Mouse (Mus musculus): Measurements from ENCODE around the gene Plk5. TPM values are rescaled to one million over a fixed set of nuclear protein-coding genes. Genes with fewer than 3 reads are reported as not detected.
A peak's percentile ranks its signal among the peaks of the same experiment; 100 is the strongest.

The Plk5 gene
- polyA plus RNA-seq, 1 experiment from 2014 or later: 0.71 TPM

GRCm38 (mm10) chr10:80387522-80387959 is 31.3 kb downstream of the Plk5 start, which contains the start of gene Mex3d:
Gene Mex3d, minus strand, starts transcription at chr10:80387659.
- Histone ChIP-seq H3K27ac (peak within 1 kb of the TSS; percentile 95), H3K27me3 (ENCODE audit: poor library complexity, severe bottlenecking) (no peaks in the 10 kb centered on the region), H3K4me1 (peaks cover 53% of the 10 kb centered on the region), H3K36me3 (replicated peaks) (peaks cover 62% of the 10 kb centered on the region), H3K4me3 (peak within 1 kb of the TSS; percentile 95), H3K9me3 (no peaks in the 10 kb centered on the region)
- 2% methylated on average over 50 of the region's 61 CpGs for WGBS
- DNase-seq (ENCODE audit: extremely low spot score, low spot score): peak; percentile 88

DNA sequence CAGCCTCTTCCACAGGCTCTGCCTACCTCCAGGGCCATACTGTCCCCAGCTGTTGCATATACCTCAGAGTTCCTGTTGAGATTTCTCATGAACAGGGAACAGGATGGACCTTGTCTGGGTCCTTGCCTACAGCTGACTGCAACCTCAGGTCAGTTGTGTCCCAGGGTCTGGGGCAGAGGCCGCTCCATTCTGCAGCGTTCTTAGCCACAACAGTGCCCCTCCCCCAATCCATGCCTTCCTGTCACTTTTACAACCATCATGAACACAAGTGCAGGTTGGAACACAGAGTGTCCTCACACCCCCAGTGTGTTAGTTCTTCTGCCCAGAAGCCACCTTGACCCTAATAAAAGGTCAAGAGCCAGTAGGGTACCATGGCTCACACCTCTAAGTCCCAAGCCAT is 32.5 kb downstream of the Plk5 start:
- peak overlapping the region; percentile 95 for H3K4me3 ChIP-seq
- 33% methylated on average over 2 of the region's 2 CpGs for WGBS
- DNase-seq (ENCODE audit: extremely low spot score, low spot score): no peak
- no peaks in the 10 kb centered on the region for H3K27me3 ChIP-seq (ENCODE audit: poor library complexity, severe bottlenecking)
- H3K27ac ChIP-seq: peak overlapping the region; percentile 95; the same call in 1 of the 2 replicates
- peaks cover 62% of the 10 kb centered on the region for H3K36me3 ChIP-seq (replicated peaks)
- peaks cover 46% of the 10 kb centered on the region for H3K4me1 ChIP-seq
- H3K9me3 ChIP-seq: no peaks in the 10 kb centered on the region

DNA sequence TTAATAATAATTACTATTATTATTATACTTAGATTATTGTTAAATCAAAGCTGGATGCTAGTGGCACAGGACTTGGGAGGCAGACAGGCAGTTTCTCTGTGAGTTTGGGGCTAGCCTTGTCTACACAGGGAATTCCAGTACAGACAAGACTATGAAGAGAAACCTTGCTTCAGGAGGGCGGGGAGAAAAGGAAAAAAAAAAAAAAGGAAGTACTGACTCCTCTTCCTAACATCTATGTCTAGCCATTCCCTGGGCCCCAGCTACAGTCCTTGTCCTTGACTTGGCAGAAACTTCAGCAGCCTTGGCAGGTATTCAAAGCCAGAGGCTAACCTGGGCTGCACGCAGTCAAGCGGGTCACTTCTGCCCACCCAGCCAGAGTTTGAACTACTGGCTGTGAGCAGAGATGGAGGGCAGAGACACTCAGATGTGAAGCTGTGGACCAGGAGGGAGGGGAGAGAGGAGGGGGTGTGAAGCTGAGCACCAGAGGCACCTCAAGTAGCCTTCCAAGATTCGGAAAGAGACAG is 33.0 kb downstream of the Plk5 start:
- Histone ChIP-seq H3K4me3 (peak overlapping the region; percentile 95; the same call in 1 of the 2 replicates), H3K4me1 (peaks cover 41% of the 10 kb centered on the region), H3K9me3 (no peaks in the 10 kb centered on the region), H3K27me3 (ENCODE audit: poor library complexity, severe bottlenecking) (no peaks in the 10 kb centered on the region), H3K36me3 (replicated peaks) (peaks cover 62% of the 10 kb centered on the region), H3K27ac (no peak overlapping the region)
- 82% methylated on average over 4 of the region's 4 CpGs for WGBS
- no peak for DNase-seq (ENCODE audit: extremely low spot score, low spot score)

GRCm38 (mm10) chr10:80390697-80391096 is 34.4 kb downstream of the Plk5 start:
- no peak for DNase-seq (ENCODE audit: extremely low spot score, low spot score)
- peaks cover 64% of the 10 kb centered on the region for H3K36me3 ChIP-seq (replicated peaks)
- no peak overlapping the region for H3K27ac ChIP-seq
- peaks cover 29% of the 10 kb centered on the region for H3K4me1 ChIP-seq
- H3K9me3 ChIP-seq: no peaks in the 10 kb centered on the region
- WGBS: 93% methylated on average over 9 of the region's 9 CpGs
- H3K4me3 ChIP-seq: no peak overlapping the region
- no peaks in the 10 kb centered on the region for H3K27me3 ChIP-seq (ENCODE audit: poor library complexity, severe bottlenecking)

DNA sequence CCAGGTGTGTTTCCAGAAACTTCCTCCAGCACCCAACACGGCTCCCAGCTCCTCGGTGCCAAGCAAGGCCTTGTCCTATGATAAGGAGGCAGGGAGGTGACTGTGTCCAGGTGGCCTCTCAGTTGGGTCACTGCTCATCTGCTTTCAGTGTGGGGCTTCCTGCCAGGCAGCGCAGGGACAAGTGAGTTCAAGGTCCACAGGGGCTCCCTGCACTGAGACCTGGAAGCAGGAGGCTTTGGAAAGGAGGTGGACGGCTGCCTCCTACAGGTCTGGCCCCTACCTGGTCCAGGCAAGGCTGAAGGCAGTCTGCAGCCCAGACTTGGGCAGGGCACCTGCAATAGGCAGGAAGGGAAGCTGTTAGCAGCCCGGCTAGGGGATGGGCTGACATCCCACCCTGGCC is 36.4 kb downstream of the Plk5 start:
- 95% methylated on average over 5 of the region's 5 CpGs for WGBS
- no peak overlapping the region for H3K4me3 ChIP-seq
- H3K9me3 ChIP-seq: no peaks in the 10 kb centered on the region
- no peak for DNase-seq (ENCODE audit: extremely low spot score, low spot score)
- no peak overlapping the region for H3K27ac ChIP-seq
- peaks cover 84% of the 10 kb centered on the region for H3K36me3 ChIP-seq (replicated peaks)
- H3K4me1 ChIP-seq: peaks cover 32% of the 10 kb centered on the region
- H3K27me3 ChIP-seq (ENCODE audit: poor library complexity, severe bottlenecking): no peaks in the 10 kb centered on the region

DNA sequence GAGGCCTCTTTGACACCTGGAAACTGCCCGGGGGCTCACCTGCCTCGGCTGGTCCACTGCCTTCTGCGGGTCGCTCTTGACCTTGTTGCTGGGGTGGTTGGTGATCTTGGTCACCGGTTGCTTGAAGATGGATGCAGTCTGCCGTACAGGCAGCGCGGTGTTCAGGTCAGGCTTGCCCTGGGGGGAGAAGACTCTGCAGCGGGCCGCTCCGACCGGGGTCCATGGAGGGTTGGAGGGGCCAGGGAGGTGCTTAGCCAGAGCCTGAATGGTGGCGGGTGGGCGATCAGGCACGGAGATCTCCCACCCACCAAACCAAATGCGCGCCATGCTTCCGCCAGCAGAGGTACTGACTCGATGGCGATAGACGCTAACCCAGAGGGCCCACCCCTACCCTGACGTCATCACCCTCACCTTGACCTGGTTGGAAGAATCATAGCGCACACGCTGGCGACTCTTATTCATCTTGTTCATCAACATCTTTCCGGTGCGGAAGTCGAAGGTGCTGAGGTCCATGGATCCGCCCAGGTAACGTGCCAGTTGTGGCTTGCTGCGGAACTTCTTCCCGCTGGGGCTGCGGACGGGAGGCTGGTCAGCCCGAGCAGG is 38.9 kb downstream of the Plk5 start:
- 0 out of 2 replicates have a peak overlapping the region, but pooled peaks have one; percentile 9 for H3K4me3 ChIP-seq
- no peaks in the 10 kb centered on the region for H3K9me3 ChIP-seq
- whole genome bisulfite sequencing: 97% methylated on average over 35 of the region's 35 CpGs
- DNase-seq (ENCODE audit: extremely low spot score, low spot score): no peak
- peaks cover 75% of the 10 kb centered on the region for H3K36me3 ChIP-seq (replicated peaks)
- H3K4me1 ChIP-seq: peaks cover 34% of the 10 kb centered on the region
- H3K27me3 ChIP-seq (ENCODE audit: poor library complexity, severe bottlenecking): no peaks in the 10 kb centered on the region
- H3K27ac ChIP-seq: no peak overlapping the region

DNA sequence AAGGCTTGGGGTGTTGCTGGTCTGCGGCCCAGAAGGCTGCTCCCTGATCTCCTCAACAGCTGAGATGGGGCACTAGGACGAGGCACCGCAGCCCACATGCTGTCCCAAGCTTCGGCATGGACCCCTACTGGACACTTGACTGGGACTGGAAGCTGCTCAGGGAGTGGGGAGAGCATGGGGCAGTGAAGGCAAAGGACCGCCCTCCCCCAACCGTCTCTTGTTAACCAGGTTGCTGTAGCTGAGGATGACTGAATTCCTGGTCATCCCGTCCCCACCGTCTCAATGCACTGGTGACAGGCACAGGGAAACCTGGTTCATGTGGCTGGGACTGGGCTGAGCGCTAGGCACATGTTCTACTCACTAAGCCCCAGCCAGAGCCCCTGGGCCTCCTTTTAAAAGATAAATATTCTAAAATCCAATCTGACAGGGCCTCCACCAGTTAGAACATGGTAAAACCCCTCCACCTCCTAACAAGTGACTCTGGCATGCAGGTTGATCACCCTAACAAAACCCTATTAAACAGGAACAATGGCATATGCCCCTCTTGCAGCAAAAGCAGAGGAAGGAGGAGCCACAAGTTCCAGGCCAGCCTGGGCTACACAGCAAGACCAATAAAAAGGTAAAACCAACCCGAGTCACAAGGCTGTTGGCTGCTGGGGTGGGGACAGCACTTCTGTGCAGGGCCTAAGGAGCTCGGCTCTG is 40.7 kb downstream of the Plk5 start:
- WGBS: 89% methylated on average over 11 of the region's 11 CpGs
- no peak for DNase-seq (ENCODE audit: extremely low spot score, low spot score)

GRCm38 (mm10) chr10:80397524-80398173 is 41.4 kb downstream of the Plk5 start:
- H3K27ac ChIP-seq: peak overlapping the region; percentile 99
- H3K36me3 ChIP-seq (replicated peaks): peaks cover 71% of the 10 kb centered on the region
- peak overlapping the region; percentile 78 for H3K4me3 ChIP-seq
- no peaks in the 10 kb centered on the region for H3K9me3 ChIP-seq
- H3K27me3 ChIP-seq (ENCODE audit: poor library complexity, severe bottlenecking): no peaks in the 10 kb centered on the region
- 64% methylated on average over 8 of the region's 8 CpGs for WGBS
- no peak for DNase-seq (ENCODE audit: extremely low spot score, low spot score)
- H3K4me1 ChIP-seq: peaks cover 44% of the 10 kb centered on the region

More for the DNA sequence above, 40.7 kb downstream of the Plk5 start:
- Histone ChIP-seq H3K36me3 (replicated peaks) (peaks cover 71% of the 10 kb centered on the region), H3K4me3 (peak overlapping the region; percentile 78), H3K27me3 (ENCODE audit: poor library complexity, severe bottlenecking) (no peaks in the 10 kb centered on the region), H3K9me3 (no peaks in the 10 kb centered on the region), H3K27ac (peak overlapping the region; percentile 99), H3K4me1 (peaks cover 46% of the 10 kb centered on the region)

DNA sequence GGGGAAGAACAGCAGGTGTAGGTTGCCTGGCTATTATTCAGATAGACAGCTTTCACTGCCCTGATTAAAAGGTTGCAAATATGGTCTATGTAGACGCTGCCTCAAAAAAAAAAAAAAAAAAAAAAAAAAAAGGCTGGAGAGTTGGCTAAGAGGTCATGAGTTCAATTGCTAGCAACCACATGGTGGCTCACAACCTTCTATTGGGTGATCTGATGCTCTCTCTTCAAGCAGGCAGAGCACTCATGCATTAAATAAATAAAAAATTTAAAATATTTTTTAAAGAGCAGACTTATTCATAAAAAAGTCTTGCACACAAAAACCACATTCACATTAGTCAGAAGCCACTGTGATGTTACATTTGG is 41.9 kb downstream of the Plk5 start:
- peak overlapping the region; percentile 78 for H3K4me3 ChIP-seq
- H3K27me3 ChIP-seq (ENCODE audit: poor library complexity, severe bottlenecking): no peaks in the 10 kb centered on the region
- H3K9me3 ChIP-seq: no peaks in the 10 kb centered on the region
- DNase-seq (ENCODE audit: extremely low spot score, low spot score): no peak
- peaks cover 71% of the 10 kb centered on the region for H3K36me3 ChIP-seq (replicated peaks)
- peak overlapping the region; percentile 99 for H3K27ac ChIP-seq
- 0% methylated on average over 1 of the region's 1 CpGs for WGBS
- H3K4me1 ChIP-seq: peaks cover 43% of the 10 kb centered on the region

DNA sequence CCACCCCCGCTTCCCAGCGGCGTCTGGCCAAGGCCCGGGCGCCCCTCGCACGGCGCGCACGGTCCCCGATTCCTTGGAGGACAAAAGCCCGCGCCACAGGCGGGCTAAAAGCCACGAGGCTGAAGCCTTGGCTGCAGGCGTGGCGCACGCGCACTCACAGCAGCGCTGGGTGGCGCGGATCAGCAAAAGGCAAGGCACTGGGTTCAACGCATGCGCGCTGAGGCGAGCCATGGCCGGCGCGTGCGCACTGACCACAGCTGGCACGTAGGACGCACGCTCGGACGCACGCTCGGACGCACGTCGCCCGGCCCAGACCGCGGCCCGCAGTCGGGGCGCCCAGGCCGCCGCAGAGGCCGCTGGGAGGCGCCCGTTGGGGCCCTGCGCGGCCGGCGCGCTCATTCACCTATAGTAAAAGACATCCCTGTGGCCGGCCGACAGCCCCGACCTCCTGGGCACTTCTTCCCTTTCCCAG is 42.5 kb downstream of the Plk5 start:
- H3K27me3 ChIP-seq (ENCODE audit: poor library complexity, severe bottlenecking): no peaks in the 10 kb centered on the region
- under 1% methylated on average over 58 of the region's 59 CpGs for WGBS
- peak overlapping the region; percentile 78 for H3K4me3 ChIP-seq
- H3K27ac ChIP-seq: peak overlapping the region; percentile 99
- peaks cover 43% of the 10 kb centered on the region for H3K4me1 ChIP-seq
- H3K36me3 ChIP-seq (replicated peaks): peaks cover 71% of the 10 kb centered on the region
- H3K9me3 ChIP-seq: peaks cover 4% of the 10 kb centered on the region; the same call in 1 of the 2 replicates
- DNase-seq (ENCODE audit: extremely low spot score, low spot score): peak; percentile 99

DNA sequence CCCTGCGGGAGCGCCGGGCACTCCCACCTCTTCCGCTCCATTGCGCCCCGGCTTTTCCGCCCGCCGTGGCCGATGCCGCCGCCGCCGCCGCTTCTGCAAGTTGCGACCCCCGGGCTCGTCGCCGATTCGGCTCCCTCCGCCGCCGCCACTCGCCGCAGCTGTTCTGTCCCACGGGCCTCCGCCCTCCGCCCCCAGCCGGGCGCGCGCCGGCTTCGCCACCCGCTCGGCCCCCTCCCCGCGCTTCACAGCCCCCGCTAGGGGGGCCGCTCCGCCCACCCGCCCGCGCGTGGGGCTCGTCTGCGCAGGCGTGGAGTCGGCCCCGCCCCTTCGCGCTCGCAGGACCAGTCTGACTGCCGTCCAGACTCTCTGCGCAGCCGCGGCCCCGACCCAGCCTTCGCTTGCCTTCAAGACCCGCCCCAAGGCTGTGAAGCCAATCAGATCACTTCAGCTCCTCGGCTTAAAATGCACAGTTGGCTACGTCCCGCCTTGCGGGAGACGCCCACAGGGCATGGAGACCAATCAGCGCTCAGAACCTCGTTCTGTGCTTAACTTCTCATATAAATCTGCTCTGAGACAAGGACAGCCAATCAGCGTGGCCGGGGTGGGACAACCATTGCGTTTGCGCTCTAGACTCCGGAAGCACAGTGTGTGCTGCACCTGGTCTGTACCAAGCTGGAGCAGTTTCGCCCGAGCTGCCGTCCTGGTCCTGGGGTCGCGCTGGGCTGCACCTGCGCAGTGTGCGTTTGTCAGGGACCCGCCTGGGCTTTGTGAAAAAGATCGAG is 43.1 kb downstream of the Plk5 start, which contains the start of gene Mbd3:
TSS of gene Mbd3 (minus strand) at position 360 of the 782 bp plus-strand sequence.
- H3K27ac ChIP-seq: peak within 1 kb of the TSS; percentile 99
- peak; percentile 99 for DNase-seq (ENCODE audit: extremely low spot score, low spot score)
- H3K9me3 ChIP-seq: peaks cover 4% of the 10 kb centered on the region; the same call in 1 of the 2 replicates
- H3K27me3 ChIP-seq (ENCODE audit: poor library complexity, severe bottlenecking): no peaks in the 10 kb centered on the region
- peak within 1 kb of the TSS; percentile 78 for H3K4me3 ChIP-seq
- peaks cover 43% of the 10 kb centered on the region for H3K4me1 ChIP-seq
- H3K36me3 ChIP-seq (replicated peaks): peaks cover 71% of the 10 kb centered on the region
- under 1% methylated on average over 82 of the region's 82 CpGs for WGBS

All from forebrain, embryonic 10.5 days (tissue).